Mouse (Mus musculus) forebrain, embryonic 13.5 days (tissue): Measurements from ENCODE around the gene Slc39a12. TPM values are rescaled to one million over a fixed set of nuclear protein-coding genes. Genes with fewer than 3 reads are reported as not detected.

ENCODE experiments used
- ATAC-seq: fragments of 200-750 bp; cut with Nextera tagmentation; 2 replicates; pipeline ENCODE4 v1.8.0; 2017
- H3K27ac ChIP-seq: fragments of 300-500 bp; sonication (generic); 2 replicates; pipeline ENCODE4 v1.5.1; 2015; ENCODE audit warnings: inconsistent platforms, mild to moderate bottlenecking, moderate library complexity
- H3K27me3 ChIP-seq: fragments of 300-500 bp; sonication (generic); 2 replicates; pipeline ENCODE4 v1.6.1; 2015; ENCODE audit warnings: mild to moderate bottlenecking, inconsistent platforms
- H3K36me3 ChIP-seq: fragments of 300-500 bp; sonication (generic); 2 replicates; pipeline ENCODE4 v1.6.1; 2015; ENCODE audit warnings: mild to moderate bottlenecking, inconsistent platforms; ENCODE audit not compliant: poor library complexity, severe bottlenecking
- H3K4me1 ChIP-seq: fragments of 300-500 bp; sonication (generic); 2 replicates; pipeline ENCODE4 v1.6.1; 2015; ENCODE audit warnings: inconsistent platforms
- H3K4me2 ChIP-seq: fragments of 300-500 bp; sonication (generic); 2 replicates; pipeline ENCODE4 v1.6.1; 2015; ENCODE audit warnings: inconsistent platforms, mild to moderate bottlenecking, moderate library complexity
- H3K4me3 ChIP-seq: fragments of 300-500 bp; sonication (generic); 2 replicates; pipeline ENCODE4 v1.5.1; 2015; ENCODE audit warnings: mild to moderate bottlenecking, inconsistent platforms
- H3K9ac ChIP-seq: fragments of 300-500 bp; sonication (generic); 2 replicates; pipeline ENCODE4 v1.6.1; 2015; ENCODE audit warnings: mild to moderate bottlenecking, inconsistent platforms
- H3K9me3 ChIP-seq: fragments of 300-500 bp; sonication (generic); replicated peaks from 2 replicates; pipeline ENCODE4 v1.6.1; 2016; ENCODE audit warnings: inconsistent platforms
- WGBS: fragments of 180-500 bp; shearing (Covaris S2); methylation state at CpG from one replicate; pipeline ENCODE4 v1.1.7; 2015; 5-methylcytosine and 5-hydroxymethylcytosine counted together
- polyA plus RNA-seq: library from polyadenylated mRNA; unstranded; fragments of >200 nt; fragmentation: Nextera tagmentation; extraction: Ambion mirVana; gene quantifications from 2 replicates; pipeline ENCODE4 v1.2.1, GENCODE M21; 2015

The Slc39a12 gene
- polyA plus RNA-seq: 0.64 and 0.68 TPM in 2 replicates

GRCm38 (mm10) chr2:14388162-14388561, at the start of gene Slc39a12:
Gene Slc39a12 (plus strand): TSS chr2:14388316.
- no peak for ATAC-seq
- Histone ChIP-seq H3K9me3 (no peaks in the 10 kb centered on the region), H3K4me1 (no peaks in the 10 kb centered on the region), H3K27me3 (no peaks in the 10 kb centered on the region), H3K27ac (no peak within 1 kb of the TSS), H3K36me3 (no peaks in the 10 kb centered on the region), H3K4me3 (no peak within 1 kb of the TSS), H3K4me2 (no peak within 1 kb of the TSS), H3K9ac (no peak within 1 kb of the TSS)
- WGBS: 48% methylated on average over 5 of the region's 5 CpGs

- 73% methylated on average over 14 of the region's 14 CpGs for WGBS
- no peaks in the 10 kb centered on the region for H3K36me3 ChIP-seq
- H3K4me2 ChIP-seq: no peak overlapping the region
- no peaks in the 10 kb centered on the region for H3K27me3 ChIP-seq
- H3K4me1 ChIP-seq: no peaks in the 10 kb centered on the region
- H3K4me3 ChIP-seq: no peak overlapping the region
- no peak overlapping the region for H3K27ac ChIP-seq
- no peaks in the 10 kb centered on the region for H3K9me3 ChIP-seq
- peak; percentile 89 for ATAC-seq
- no peak overlapping the region for H3K9ac ChIP-seq
These were observed 46.3 kb upstream of the Slc39a12 start for GRCm38 (mm10) chr2:14341652-14342308.

- Histone ChIP-seq H3K4me3 (no peak overlapping the region), H3K27ac (no peak overlapping the region), H3K4me1 (no peaks in the 10 kb centered on the region), H3K9ac (no peak overlapping the region), H3K9me3 (no peaks in the 10 kb centered on the region), H3K27me3 (no peaks in the 10 kb centered on the region), H3K36me3 (no peaks in the 10 kb centered on the region), H3K4me2 (no peak overlapping the region)
- no peak for ATAC-seq
- 94% methylated on average over 8 of the region's 8 CpGs for WGBS
These were observed 45.7 kb upstream of the Slc39a12 start for GRCm38 (mm10) chr2:14342309-14342839.

- H3K36me3 ChIP-seq: no peaks in the 10 kb centered on the region
- H3K4me3 ChIP-seq: no peak overlapping the region
- H3K27me3 ChIP-seq: no peaks in the 10 kb centered on the region
- no peaks in the 10 kb centered on the region for H3K4me1 ChIP-seq
- H3K27ac ChIP-seq: no peak overlapping the region
- WGBS: 52% methylated on average over 1 of the region's 1 CpGs
- no peaks in the 10 kb centered on the region for H3K9me3 ChIP-seq
- H3K9ac ChIP-seq: no peak overlapping the region
- no peak for ATAC-seq
- no peak overlapping the region for H3K4me2 ChIP-seq
These were observed 740 bp downstream of the Slc39a12 start for GRCm38 (mm10) chr2:14388856-14389255.

GRCm38 (mm10) chr2:14390900-14391299, 2.8 kb downstream of the Slc39a12 start:
- Histone ChIP-seq H3K36me3 (no peaks in the 10 kb centered on the region), H3K27ac (no peak overlapping the region), H3K4me1 (no peaks in the 10 kb centered on the region), H3K4me2 (no peak overlapping the region), H3K4me3 (no peak overlapping the region), H3K9ac (no peak overlapping the region), H3K9me3 (no peaks in the 10 kb centered on the region), H3K27me3 (no peaks in the 10 kb centered on the region)
- WGBS: 92% methylated on average over 1 of the region's 1 CpGs
- no peak for ATAC-seq

- H3K4me1 ChIP-seq: no peaks in the 10 kb centered on the region
These were observed 14.9 kb downstream of the Slc39a12 start for GRCm38 (mm10) chr2:14403000-14403399.

GRCm38 (mm10) chr2:14428987-14429386, 40.9 kb downstream of the Slc39a12 start:
- Histone ChIP-seq H3K4me1 (no peaks in the 10 kb centered on the region), H3K27me3 (no peaks in the 10 kb centered on the region), H3K4me2 (no peak overlapping the region), H3K9me3 (no peaks in the 10 kb centered on the region), H3K9ac (no peak overlapping the region), H3K36me3 (no peaks in the 10 kb centered on the region), H3K4me3 (no peak overlapping the region), H3K27ac (no peak overlapping the region)
- 91% methylated on average over 2 of the region's 2 CpGs for WGBS
- ATAC-seq: no peak

More at GRCm38 (mm10) chr2:14403000-14403399, 14.9 kb downstream of the Slc39a12 start:
- H3K27me3 ChIP-seq: no peaks in the 10 kb centered on the region
- no peaks in the 10 kb centered on the region for H3K36me3 ChIP-seq
- no peak overlapping the region for H3K9ac ChIP-seq
- 0 out of 2 replicates have a peak, but pooled peaks cover 2% of the 10 kb centered on the region for H3K9me3 ChIP-seq
- no peak overlapping the region for H3K4me2 ChIP-seq
- no peak for ATAC-seq
- H3K4me3 ChIP-seq: no peak overlapping the region
- H3K27ac ChIP-seq: no peak overlapping the region

GRCm38 (mm10) chr2:14447322-14447721, 59.2 kb downstream of the Slc39a12 start:
- H3K4me1 ChIP-seq: no peaks in the 10 kb centered on the region
- H3K4me2 ChIP-seq: no peak overlapping the region
- H3K27me3 ChIP-seq: no peaks in the 10 kb centered on the region
- no peak overlapping the region for H3K9ac ChIP-seq
- H3K36me3 ChIP-seq: no peaks in the 10 kb centered on the region
- no peak overlapping the region for H3K4me3 ChIP-seq
- ATAC-seq: no peak
- no peaks in the 10 kb centered on the region for H3K9me3 ChIP-seq
- 79% methylated on average over 1 of the region's 1 CpGs for WGBS
- no peak overlapping the region for H3K27ac ChIP-seq

GRCm38 (mm10) chr2:14450866-14451265, 62.8 kb downstream of the Slc39a12 start:
- Histone ChIP-seq H3K4me2 (no peak overlapping the region), H3K9ac (no peak overlapping the region), H3K4me3 (no peak overlapping the region), H3K36me3 (no peaks in the 10 kb centered on the region), H3K9me3 (no peaks in the 10 kb centered on the region), H3K27ac (no peak overlapping the region), H3K27me3 (no peaks in the 10 kb centered on the region), H3K4me1 (no peaks in the 10 kb centered on the region)
- ATAC-seq: no peak

GRCm38 (mm10) chr2:14454946-14455631, 67.0 kb downstream of the Slc39a12 start:
- no peak for ATAC-seq
- 85% methylated on average over 7 of the region's 7 CpGs for WGBS
- Histone ChIP-seq H3K9ac (no peak overlapping the region), H3K4me3 (no peak overlapping the region), H3K27ac (no peak overlapping the region), H3K4me1 (no peaks in the 10 kb centered on the region), H3K9me3 (no peaks in the 10 kb centered on the region), H3K27me3 (no peaks in the 10 kb centered on the region), H3K36me3 (no peaks in the 10 kb centered on the region), H3K4me2 (no peak overlapping the region)

GRCm38 (mm10) chr2:14464438-14464837, 76.3 kb downstream of the Slc39a12 start:
- no peaks in the 10 kb centered on the region for H3K4me1 ChIP-seq
- H3K4me3 ChIP-seq: no peak overlapping the region
- 87% methylated on average over 1 of the region's 1 CpGs for WGBS
- no peak overlapping the region for H3K27ac ChIP-seq
- no peak overlapping the region for H3K4me2 ChIP-seq
- ATAC-seq: no peak
- H3K36me3 ChIP-seq: no peaks in the 10 kb centered on the region
- no peak overlapping the region for H3K9ac ChIP-seq
- H3K27me3 ChIP-seq: no peaks in the 10 kb centered on the region
- no peaks in the 10 kb centered on the region for H3K9me3 ChIP-seq

- Histone ChIP-seq H3K4me3 (no peak overlapping the region), H3K9ac (no peak overlapping the region), H3K27ac (no peak overlapping the region), H3K9me3 (no peaks in the 10 kb centered on the region), H3K27me3 (no peaks in the 10 kb centered on the region), H3K4me2 (no peak overlapping the region), H3K36me3 (no peaks in the 10 kb centered on the region), H3K4me1 (no peaks in the 10 kb centered on the region)
- 82% methylated on average over 5 of the region's 5 CpGs for WGBS
- ATAC-seq: no peak
These were observed 106.0 kb downstream of the Slc39a12 start for GRCm38 (mm10) chr2:14494132-14494531.
